Mouse (Mus musculus) limb, embryonic 15.5 days (tissue): ENCODE data around the gene Hunk. TPM values are rescaled to one million over a fixed set of nuclear protein-coding genes. Genes with fewer than 3 reads are reported as not detected.

Source experiments
- ATAC-seq: fragments of 200-750 bp; cut with Nextera tagmentation; 2 replicates; pipeline ENCODE4 v1.8.0; 2017; ENCODE audit warnings: low read depth, moderate TSS enrichment; ENCODE audit not compliant: insufficient number of reproducible peaks, low FRiP score, low TSS enrichment
- H3K27ac ChIP-seq: fragments of 300-500 bp; sonication (generic); 2 replicates; pipeline ENCODE4 v1.5.1; 2015; ENCODE audit warnings: moderate library complexity, mild to moderate bottlenecking, inconsistent platforms
- H3K27me3 ChIP-seq: fragments of 300-500 bp; sonication (generic); 2 replicates; pipeline ENCODE4 v1.6.1; 2015; ENCODE audit warnings: inconsistent platforms
- H3K36me3 ChIP-seq: fragments of 300-500 bp; sonication (generic); 2 replicates; pipeline ENCODE4 v1.6.1; 2015; ENCODE audit warnings: inconsistent platforms
- H3K4me1 ChIP-seq: fragments of 300-500 bp; sonication (generic); 2 replicates; pipeline ENCODE4 v1.6.1; 2015; ENCODE audit warnings: inconsistent platforms
- H3K4me2 ChIP-seq: fragments of 300-500 bp; sonication (generic); 2 replicates; pipeline ENCODE4 v1.6.1; 2015; ENCODE audit warnings: mild to moderate bottlenecking, inconsistent platforms
- H3K4me3 ChIP-seq: fragments of 300-500 bp; sonication (generic); 2 replicates; pipeline ENCODE4 v1.5.1; 2015; ENCODE audit warnings: mild to moderate bottlenecking, inconsistent platforms
- H3K9ac ChIP-seq: fragments of 300-500 bp; sonication (generic); 2 replicates; pipeline ENCODE4 v1.6.1; 2015; ENCODE audit warnings: inconsistent platforms
- H3K9me3 ChIP-seq: fragments of 300-500 bp; sonication (generic); 2 replicates; pipeline ENCODE4 v1.6.1; 2016; ENCODE audit warnings: inconsistent platforms
- WGBS: fragments of 180-500 bp; shearing (Covaris S2); methylation state at CpG from one replicate; pipeline ENCODE4 v1.1.7; 2015; 5-methylcytosine and 5-hydroxymethylcytosine counted together
- polyA plus RNA-seq: library from polyadenylated mRNA; unstranded; fragments of >200 nt; fragmentation: Nextera tagmentation; extraction: Ambion mirVana; gene quantifications from 2 replicates; pipeline ENCODE4 v1.2.1, GENCODE M21; 2015

Hunk gene
- polyA plus RNA-seq, 1 experiment from 2014 or later: 12.7 TPM

GRCm38 (mm10) chr16:90485125-90485524 lies 99.3 kb downstream of the Hunk start:
- Histone ChIP-seq H3K27ac (no peak overlapping the region), H3K9ac (no peak overlapping the region), H3K4me1 (0 out of 2 replicates have a peak, but pooled peaks cover 3% of the 10 kb centered on the region), H3K4me3 (no peak overlapping the region), H3K36me3 (peaks cover 71% of the 10 kb centered on the region), H3K4me2 (no peak overlapping the region), H3K9me3 (no peaks in the 10 kb centered on the region), H3K27me3 (no peaks in the 10 kb centered on the region)
- WGBS: 91% methylated on average over 7 of the region's 7 CpGs
- no peak for ATAC-seq

GRCm38 (mm10) chr16:90485599-90485998 lies 99.8 kb downstream of the Hunk start:
- H3K4me3 ChIP-seq: no peak overlapping the region
- H3K4me2 ChIP-seq: no peak overlapping the region
- no peak overlapping the region for H3K27ac ChIP-seq
- H3K27me3 ChIP-seq: no peaks in the 10 kb centered on the region
- peaks cover 69% of the 10 kb centered on the region for H3K36me3 ChIP-seq
- 0 out of 2 replicates have a peak, but pooled peaks cover 4% of the 10 kb centered on the region for H3K4me1 ChIP-seq
- ATAC-seq: no peak
- no peak overlapping the region for H3K9ac ChIP-seq
- H3K9me3 ChIP-seq: no peaks in the 10 kb centered on the region
- 93% methylated on average over 4 of the region's 4 CpGs for WGBS

- WGBS: 65% methylated on average over 4 of the region's 4 CpGs
- no peak overlapping the region for H3K9ac ChIP-seq
- no peaks in the 10 kb centered on the region for H3K9me3 ChIP-seq
- no peak overlapping the region for H3K4me3 ChIP-seq
- no peaks in the 10 kb centered on the region for H3K27me3 ChIP-seq
- H3K4me1 ChIP-seq: 0 out of 2 replicates have a peak, but pooled peaks cover 11% of the 10 kb centered on the region
- H3K27ac ChIP-seq: no peak overlapping the region
- no peak for ATAC-seq
- no peak overlapping the region for H3K4me2 ChIP-seq
- H3K36me3 ChIP-seq: peaks cover 44% of the 10 kb centered on the region
These were observed 104.3 kb downstream of the Hunk start for GRCm38 (mm10) chr16:90490066-90490465.

GRCm38 (mm10) chr16:90491898-90492499 lies 106.2 kb downstream of the Hunk start:
- Histone ChIP-seq H3K9me3 (no peaks in the 10 kb centered on the region), H3K36me3 (peaks cover 44% of the 10 kb centered on the region), H3K27ac (no peak overlapping the region), H3K27me3 (no peaks in the 10 kb centered on the region), H3K9ac (no peak overlapping the region), H3K4me2 (no peak overlapping the region), H3K4me3 (no peak overlapping the region), H3K4me1 (0 out of 2 replicates have a peak, but pooled peaks cover 11% of the 10 kb centered on the region)
- 27% methylated on average over 5 of the region's 5 CpGs for WGBS
- ATAC-seq: no peak

- 0 out of 2 replicates have a peak, but pooled peaks cover 2% of the 10 kb centered on the region for H3K4me1 ChIP-seq
- no peak overlapping the region for H3K4me2 ChIP-seq
- H3K4me3 ChIP-seq: no peak overlapping the region
- no peaks in the 10 kb centered on the region for H3K9me3 ChIP-seq
- no peaks in the 10 kb centered on the region for H3K27me3 ChIP-seq
- no peak overlapping the region for H3K27ac ChIP-seq
- ATAC-seq: no peak
- peaks cover 47% of the 10 kb centered on the region for H3K36me3 ChIP-seq
- H3K9ac ChIP-seq: no peak overlapping the region
- 60% methylated on average over 11 of the region's 11 CpGs for WGBS
These were observed 111.1 kb downstream of the Hunk start for GRCm38 (mm10) chr16:90496930-90497329.

- ATAC-seq: no peak
- WGBS: 79% methylated on average over 16 of the region's 16 CpGs
- no peak overlapping the region for H3K4me2 ChIP-seq
- H3K36me3 ChIP-seq: peaks cover 43% of the 10 kb centered on the region
- no peak overlapping the region for H3K27ac ChIP-seq
- no peaks in the 10 kb centered on the region for H3K27me3 ChIP-seq
- no peaks in the 10 kb centered on the region for H3K9me3 ChIP-seq
- no peaks in the 10 kb centered on the region for H3K4me1 ChIP-seq
- H3K4me3 ChIP-seq: no peak overlapping the region
- H3K9ac ChIP-seq: no peak overlapping the region
These were observed 112.1 kb downstream of the Hunk start for GRCm38 (mm10) chr16:90497749-90498464.

GRCm38 (mm10) chr16:90500809-90501208 lies 115.0 kb downstream of the Hunk start:
- H3K36me3 ChIP-seq: peaks cover 30% of the 10 kb centered on the region
- no peak overlapping the region for H3K9ac ChIP-seq
- no peaks in the 10 kb centered on the region for H3K4me1 ChIP-seq
- no peaks in the 10 kb centered on the region for H3K9me3 ChIP-seq
- no peaks in the 10 kb centered on the region for H3K27me3 ChIP-seq
- no peak overlapping the region for H3K4me3 ChIP-seq
- WGBS: 85% methylated on average over 6 of the region's 6 CpGs
- ATAC-seq: no peak
- H3K4me2 ChIP-seq: no peak overlapping the region
- no peak overlapping the region for H3K27ac ChIP-seq

GRCm38 (mm10) chr16:90505252-90505651 lies 119.4 kb downstream of the Hunk start:
- H3K27me3 ChIP-seq: no peaks in the 10 kb centered on the region
- no peaks in the 10 kb centered on the region for H3K9me3 ChIP-seq
- no peak overlapping the region for H3K4me3 ChIP-seq
- H3K4me2 ChIP-seq: no peak overlapping the region
- H3K9ac ChIP-seq: no peak overlapping the region
- WGBS: 84% methylated on average over 10 of the region's 10 CpGs
- no peak overlapping the region for H3K27ac ChIP-seq
- H3K36me3 ChIP-seq: no peaks in the 10 kb centered on the region
- no peaks in the 10 kb centered on the region for H3K4me1 ChIP-seq
- ATAC-seq: no peak

- no peak overlapping the region for H3K27ac ChIP-seq
- no peak for ATAC-seq
- no peaks in the 10 kb centered on the region for H3K9me3 ChIP-seq
- no peaks in the 10 kb centered on the region for H3K27me3 ChIP-seq
- WGBS: 93% methylated on average over 2 of the region's 2 CpGs
- no peak overlapping the region for H3K9ac ChIP-seq
- no peak overlapping the region for H3K4me2 ChIP-seq
- H3K4me1 ChIP-seq: peaks cover 1% of the 10 kb centered on the region; the same call in 1 of the 2 replicates
- no peak overlapping the region for H3K4me3 ChIP-seq
- no peaks in the 10 kb centered on the region for H3K36me3 ChIP-seq
These were observed 119.9 kb downstream of the Hunk start for GRCm38 (mm10) chr16:90505680-90506079.

- Histone ChIP-seq H3K27ac (peak overlapping the region; percentile 68), H3K36me3 (no peaks in the 10 kb centered on the region), H3K4me1 (peaks cover 16% of the 10 kb centered on the region), H3K27me3 (no peaks in the 10 kb centered on the region), H3K9me3 (no peaks in the 10 kb centered on the region), H3K4me3 (no peak overlapping the region), H3K4me2 (no peak overlapping the region), H3K9ac (no peak overlapping the region)
- WGBS: 61% methylated on average over 19 of the region's 19 CpGs
- ATAC-seq: no peak
These were observed 125.9 kb downstream of the Hunk start for GRCm38 (mm10) chr16:90511551-90512296.

GRCm38 (mm10) chr16:90517041-90517440 lies 131.2 kb downstream of the Hunk start:
- 0 out of 2 replicates have a peak overlapping the region, but pooled peaks have one; percentile 1 for H3K27ac ChIP-seq

GRCm38 (mm10) chr16:90518232-90518631 lies 132.4 kb downstream of the Hunk start:
- Histone ChIP-seq H3K9ac (no peak overlapping the region), H3K4me1 (peaks cover 53% of the 10 kb centered on the region), H3K36me3 (no peaks in the 10 kb centered on the region), H3K27me3 (no peaks in the 10 kb centered on the region), H3K27ac (no peak overlapping the region), H3K4me2 (no peak overlapping the region), H3K4me3 (no peak overlapping the region), H3K9me3 (no peaks in the 10 kb centered on the region)
- peak; percentile 66 for ATAC-seq
- 27% methylated on average over 8 of the region's 8 CpGs for WGBS

More at GRCm38 (mm10) chr16:90517041-90517440, 131.2 kb downstream of the Hunk start:
- Histone ChIP-seq H3K4me1 (peaks cover 45% of the 10 kb centered on the region), H3K9me3 (no peaks in the 10 kb centered on the region), H3K4me3 (no peak overlapping the region), H3K9ac (no peak overlapping the region), H3K27me3 (no peaks in the 10 kb centered on the region), H3K4me2 (no peak overlapping the region), H3K36me3 (no peaks in the 10 kb centered on the region)
- ATAC-seq: no peak
- 37% methylated on average over 9 of the region's 9 CpGs for WGBS
